Comparison of ENCODE assay signal across 29 mouse cellular contexts in genomic region chr8:71964051-71964450, GRCm38 (mm10). TPM values are rescaled to one million over a fixed set of nuclear protein-coding genes. Genes with fewer than 3 reads are reported as not detected.
DNase-seq lines count a peak whose midpoint lies in the region; ATAC-seq and TF ChIP-seq lines count a peak whose summit lies in the region.
"Had no signal": no experiment of that assay in that cellular context is flagged by ENCODE, and none has a peak within 500 bp of the region (broad histone marks: within the 10 kb centered on the region; RNA-seq: fewer than 3 reads in every experiment).

No protein-coding gene starts in this region.

- no peak overlapping the region for H3K4me3 ChIP-seq in heart, embryonic 11.5 days (ENCODE audit: low read depth, low read length)
- H3K4me3 ChIP-seq in hindbrain, postnatal 0 days (ENCODE audit: low read length) = no peak overlapping the region
- H3K4me3 ChIP-seq: embryonic facial prominence, embryonic 10.5 days; embryonic facial prominence, embryonic 13.5 days; erythroblast, embryonic 14.5 days; forebrain, embryonic 12.5 days; forebrain, embryonic 15.5 days; heart, adult 2 months; heart, embryonic 13.5 days had no signal

- no peaks in the 10 kb centered on the region for H3K27me3 ChIP-seq in heart, embryonic 11.5 days (ENCODE audit: control insufficient read depth, insufficient read depth, low read length)
- H3K27me3 ChIP-seq in hindbrain, postnatal 0 days (ENCODE audit: insufficient read depth, low read length) = no peaks in the 10 kb centered on the region
- H3K27me3 ChIP-seq: CH12.LX; embryonic facial prominence, embryonic 13.5 days; forebrain, embryonic 12.5 days; forebrain, embryonic 15.5 days; heart, embryonic 13.5 days; Patski had no signal

- ATAC-seq in heart, embryonic 11.5 days (replicated peaks; ENCODE audit: insufficient number of reproducible peaks, low FRiP score, low TSS enrichment) = no peak
- ATAC-seq in hindbrain, postnatal 0 days = no peak
- ATAC-seq in frontal cortex, adult (ENCODE audit: low TSS enrichment) = no peak
- ATAC-seq: forebrain, embryonic 15.5 days; intestine, postnatal 0 days; Patski had no signal

- peaks cover 18% of the 10 kb centered on the region for H3K36me3 ChIP-seq in heart, embryonic 11.5 days (ENCODE audit: control insufficient read depth, insufficient read depth, low read length)
- peaks cover 26% of the 10 kb centered on the region for H3K36me3 ChIP-seq in hindbrain, postnatal 0 days (ENCODE audit: insufficient read depth, low read length)

- no peak overlapping the region for H3K4me2 ChIP-seq in heart, embryonic 11.5 days
- H3K4me2 ChIP-seq in hindbrain, postnatal 0 days (ENCODE audit: low read depth, low read length) = no peak overlapping the region
- H3K4me2 ChIP-seq: embryonic facial prominence, embryonic 13.5 days; forebrain, embryonic 12.5 days; forebrain, embryonic 15.5 days; heart, embryonic 13.5 days; hindbrain, embryonic 14.5 days had no signal

- no peaks in the 10 kb centered on the region for H3K4me1 ChIP-seq in heart, embryonic 11.5 days (ENCODE audit: control insufficient read depth, insufficient read depth, low read length)
- no peaks in the 10 kb centered on the region for H3K4me1 ChIP-seq in hindbrain, postnatal 0 days (ENCODE audit: insufficient read depth, low read length)
- H3K4me1 ChIP-seq: embryonic facial prominence, embryonic 10.5 days; embryonic facial prominence, embryonic 13.5 days; forebrain, embryonic 12.5 days; forebrain, embryonic 15.5 days; heart, embryonic 13.5 days had no signal

- WGBS in heart, embryonic 11.5 days (ENCODE audit: insufficient replicate concordance) = 79% methylated on average over 3 of the region's 3 CpGs
- 83% methylated on average over 3 of the region's 3 CpGs for WGBS in hindbrain, postnatal 0 days

- no peaks in the 10 kb centered on the region for H3K9me3 ChIP-seq in heart, embryonic 11.5 days (replicated peaks; ENCODE audit: control insufficient read depth, low read length)
- H3K9me3 ChIP-seq in hindbrain, postnatal 0 days (ENCODE audit: low read length) = 0 out of 2 replicates have a peak, but pooled peaks cover 2% of the 10 kb centered on the region
- H3K9me3 ChIP-seq: forebrain, embryonic 15.5 days had no signal

- no peak overlapping the region for H3K27ac ChIP-seq in heart, embryonic 11.5 days (ENCODE audit: low read depth, low read length)
- no peak overlapping the region for H3K27ac ChIP-seq in hindbrain, postnatal 0 days
- H3K27ac ChIP-seq: embryonic facial prominence, embryonic 10.5 days; embryonic facial prominence, embryonic 13.5 days; forebrain, embryonic 12.5 days; forebrain, embryonic 15.5 days; heart, adult 2 months; heart, embryonic 13.5 days; hindbrain, embryonic 14.5 days had no signal

- TF ChIP-seq CTCF in hindbrain, postnatal 0 days (IDR thresholded peaks at IDR 0.05; ENCODE audit: low read depth) = no peak

- H3K9ac ChIP-seq in heart, embryonic 11.5 days (ENCODE audit: low read depth, low read length) = no peak overlapping the region
- H3K9ac ChIP-seq in hindbrain, postnatal 0 days (replicated peaks; ENCODE audit: low read length) = no peak overlapping the region
- H3K9ac ChIP-seq: embryonic facial prominence, embryonic 13.5 days; forebrain, embryonic 12.5 days; forebrain, embryonic 15.5 days; heart, embryonic 13.5 days; hindbrain, embryonic 14.5 days had no signal

- peak; percentile 71 for DNase-seq in heart, adult 11 months
- peak; percentile 22 for DNase-seq in testis, postnatal 10 days (ENCODE audit: low spot score)
- no peak for DNase-seq in testis, postnatal 14 days (ENCODE audit: low spot score)
- peak; percentile 56 for DNase-seq in adrenal gland, postnatal 10 days
- DNase-seq in adrenal gland, postnatal 36 days = peak; percentile 59 to 77
- no peak for DNase-seq in hindbrain, postnatal 0 days (ENCODE audit: low spot score)
- DNase-seq: B cell, adult 2 months; cerebellum, adult 2 months; cerebellum, postnatal 10 days; cerebellum, postnatal 36 days; embryo, embryonic 11 days; gastrocnemius, postnatal 25 days; heart, adult 2 months; heart, postnatal 14 days; heart, postnatal 4 days; kidney, adult 2 months had no signal

RNA-seq across cellular contexts. Expression of gene Zfp961, which starts 13.2 kb away (rescaled TPM):
- 15.2 and 15.7 TPM in 2 replicates for polyA plus RNA-seq in heart, embryonic 11.5 days (2014; fragmentation: Nextera tagmentation; extraction: Ambion mirVana)
- 10 to 100 TPM; 15.4 to 25.9 TPM for total RNA-seq in adrenal gland, postnatal 10 days (2021)
- total RNA-seq in adrenal gland, postnatal 36 days (2021) = 10 to 100 TPM; 16.0 to 23.1 TPM
- 23.8 and 24.8 TPM in 2 replicates for total RNA-seq in hindbrain, postnatal 0 days (2014; rRNA removed)
- polyA plus RNA-seq in hindbrain, postnatal 0 days (2015; fragmentation: Nextera tagmentation; extraction: Ambion mirVana) = 11.0 and 14.6 TPM in 2 replicates

RNA-seq across cellular contexts. Expression of gene Cyp4f18, which starts 45.4 kb away (rescaled TPM):
- polyA plus RNA-seq in heart, embryonic 11.5 days (2014; fragmentation: Nextera tagmentation; extraction: Ambion mirVana) = 0.30 and 0.39 TPM in 2 replicates
- total RNA-seq in adrenal gland, postnatal 10 days (2021) = 1 to 10 TPM; 1.7 to 1.8 TPM
- 1 to 10 TPM; 4.8 to 6.0 TPM for total RNA-seq in adrenal gland, postnatal 36 days (2021)
- total RNA-seq in hindbrain, postnatal 0 days (2014; rRNA removed) = not detected in 2 replicates
- 0.46 and 0.78 TPM in 2 replicates for polyA plus RNA-seq in hindbrain, postnatal 0 days (2015; fragmentation: Nextera tagmentation; extraction: Ambion mirVana)
- total RNA-seq: G1E had no signal
- polyA plus RNA-seq: Patski had no signal

RNA-seq across cellular contexts. Expression of gene Zfp617, which starts 55.6 kb away (rescaled TPM):
- 34.4 and 36.4 TPM in 2 replicates for polyA plus RNA-seq in heart, embryonic 11.5 days (2014; fragmentation: Nextera tagmentation; extraction: Ambion mirVana)
- 10 to 100 TPM; 29.8 to 33.9 TPM for total RNA-seq in adrenal gland, postnatal 10 days (2021)
- total RNA-seq in adrenal gland, postnatal 36 days (2021) = 10 to 100 TPM; 31.8 to 35.7 TPM
- 15.9 and 18.0 TPM in 2 replicates for total RNA-seq in hindbrain, postnatal 0 days (2014; rRNA removed)
- polyA plus RNA-seq in hindbrain, postnatal 0 days (2015; fragmentation: Nextera tagmentation; extraction: Ambion mirVana) = 21.8 and 24.4 TPM in 2 replicates

RNA-seq across cellular contexts. Expression of gene Zfp882, which starts 55.6 kb away (rescaled TPM):
- polyA plus RNA-seq in heart, embryonic 11.5 days (2014; fragmentation: Nextera tagmentation; extraction: Ambion mirVana) = 2.4 and 3.1 TPM in 2 replicates
- total RNA-seq in adrenal gland, postnatal 10 days (2021) = 1 to 10 TPM; 3.7 to 7.0 TPM
- 1 to 10 TPM; 5.7 to 6.5 TPM for total RNA-seq in adrenal gland, postnatal 36 days (2021)
- total RNA-seq in hindbrain, postnatal 0 days (2014; rRNA removed) = 7.9 and 11.5 TPM in 2 replicates
- 7.4 and 7.9 TPM in 2 replicates for polyA plus RNA-seq in hindbrain, postnatal 0 days (2015; fragmentation: Nextera tagmentation; extraction: Ambion mirVana)
- polyA plus RNA-seq: erythroblast, embryonic 14.5 days had no signal

Comparison
In these comparisons a context has a peak if more than half of its experiments do, and no peak if none do; other contexts are left out.
1. DNase-seq: peak in heart, adult 11 months (single experiment), testis, postnatal 10 days (single experiment), adrenal gland, postnatal 10 days (single experiment) and adrenal gland, postnatal 36 days (2 of 2); none in testis, postnatal 14 days (single experiment) and hindbrain, postnatal 0 days (single experiment).